Mouse (Mus musculus) heart, postnatal 0 days (tissue): ENCODE measurements at regions not wholly inside any gene's neighbourhood (a gene's known extent, or its start where the extent isn't known, plus 50 kb on each side); places are given as distances from the start of the nearest gene placed in this dataset.

Source experiments
- CTCF ChIP-seq: IDR thresholded peaks from 2 replicates; pipeline ENCODE4 v1.5.1; 2016; ENCODE audit warnings: antibody characterized with exemption, control low read depth, low read depth
- EP300 ChIP-seq: IDR thresholded peaks from 2 replicates; pipeline ENCODE4 v1.6.1; 2016; ENCODE audit warnings: antibody characterized with exemption, low read depth

DNA sequence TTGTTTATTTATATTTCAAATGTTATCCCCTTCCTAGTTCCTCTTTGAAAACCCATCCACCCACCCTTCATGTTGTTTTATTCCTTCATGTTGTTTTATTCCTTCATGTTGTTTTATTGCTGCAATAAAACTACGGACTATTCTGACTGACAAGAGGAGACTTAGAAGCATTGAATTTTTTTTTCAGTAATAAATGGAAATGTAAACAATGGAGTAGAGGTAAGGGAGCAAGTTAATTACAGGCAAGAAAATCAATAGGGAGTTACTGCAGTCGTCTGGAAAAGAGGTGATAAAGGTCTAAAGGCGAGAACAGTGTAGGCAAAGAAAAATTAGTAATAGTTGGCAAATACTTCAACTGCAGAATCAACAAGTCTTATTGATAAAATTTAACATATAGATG, 384.2 kb downstream of the 9430069I07Rik start:
- no peak for TF ChIP-seq CTCF
- no peak for TF ChIP-seq EP300
